Mouse (Mus musculus): ENCODE measurements around the gene Tbck. TPM values are rescaled to one million over a fixed set of nuclear protein-coding genes. Genes with fewer than 3 reads are reported as not detected.

The Tbck gene
- polyA plus RNA-seq, 1 experiment from 2014 or later, result 12.5 TPM

GRCm38 (mm10) chr3:132766033-132766726 is 82.2 kb downstream of the Tbck start:
- no peak overlapping the region for H3K27ac ChIP-seq
- 91% methylated on average over 17 of the region's 17 CpGs for WGBS
- no peak for ATAC-seq (replicated peaks; ENCODE audit: insufficient number of reproducible peaks, insufficient read depth, low FRiP score, low read depth)

GRCm38 (mm10) chr3:132772054-132772453 is 88.1 kb downstream of the Tbck start:
- no peak overlapping the region for H3K27ac ChIP-seq

More at GRCm38 (mm10) chr3:132766033-132766726, 82.2 kb downstream of the Tbck start:
- Histone ChIP-seq H3K27me3 (no peaks in the 10 kb centered on the region), H3K9ac (no peak overlapping the region), H3K36me3 (no peaks in the 10 kb centered on the region; the same call in 1 of the 2 replicates), H3K4me1 (replicated peaks) (no peaks in the 10 kb centered on the region), H3K4me2 (no peak overlapping the region), H3K4me3 (no peak overlapping the region), H3K9me3 (replicated peaks) (no peaks in the 10 kb centered on the region)

DNA sequence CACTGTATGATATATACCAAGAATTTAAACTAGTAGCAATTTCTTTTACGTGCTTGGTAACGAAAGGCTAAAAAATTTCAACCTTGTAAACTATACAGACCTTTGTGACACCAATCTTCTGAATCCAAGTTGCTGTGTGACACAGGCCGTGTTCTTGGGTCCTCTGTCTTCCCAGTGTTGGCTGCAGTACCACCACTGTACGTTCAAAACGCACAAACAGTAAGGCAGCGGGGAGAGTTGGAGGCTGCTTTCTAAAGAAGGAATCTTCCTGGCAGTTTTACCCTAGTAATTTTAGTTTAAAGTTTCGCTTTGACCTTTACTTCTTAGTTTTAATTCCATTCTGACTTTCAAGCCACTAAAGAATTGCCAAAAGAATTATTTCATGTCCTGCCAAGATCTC is 92.7 kb downstream of the Tbck start:
- no peaks in the 10 kb centered on the region for H3K36me3 ChIP-seq
- WGBS, result 89% methylated on average over 7 of the region's 7 CpGs

More at GRCm38 (mm10) chr3:132772054-132772453, 88.1 kb downstream of the Tbck start:
- no peak for ATAC-seq (replicated peaks; ENCODE audit: insufficient number of reproducible peaks, insufficient read depth, low FRiP score, low read depth)
- no peak overlapping the region for H3K9ac ChIP-seq
- H3K4me3 ChIP-seq, result no peak overlapping the region
- no peaks in the 10 kb centered on the region for H3K27me3 ChIP-seq
- no peaks in the 10 kb centered on the region for H3K36me3 ChIP-seq
- 89% methylated on average over 7 of the region's 7 CpGs for WGBS
- no peaks in the 10 kb centered on the region for H3K4me1 ChIP-seq (replicated peaks)
- no peaks in the 10 kb centered on the region for H3K9me3 ChIP-seq (replicated peaks)
- H3K4me2 ChIP-seq, result no peak overlapping the region

DNA sequence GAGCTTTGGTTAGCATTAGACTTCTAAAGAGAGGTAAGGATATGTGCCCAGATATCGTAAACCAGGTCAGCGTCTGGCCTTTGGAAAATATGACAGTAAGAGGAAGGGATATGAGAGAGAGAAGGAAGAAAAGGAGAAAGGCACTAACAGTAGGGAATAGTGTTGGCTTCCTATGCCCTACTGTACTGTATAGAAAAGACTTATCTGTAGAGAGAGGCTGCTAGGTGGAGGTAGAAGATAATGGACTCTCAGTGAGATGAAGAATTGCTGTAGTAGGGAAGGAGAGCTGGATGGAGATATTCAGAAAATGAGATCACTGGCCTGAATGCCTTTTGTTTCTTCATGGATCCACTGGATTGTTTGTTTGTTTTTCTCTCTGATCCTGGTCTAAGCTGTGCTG is 97.2 kb downstream of the Tbck start:
- no peak overlapping the region for H3K4me2 ChIP-seq
- H3K4me1 ChIP-seq (replicated peaks), result no peaks in the 10 kb centered on the region
- H3K9ac ChIP-seq, result no peak overlapping the region
- no peaks in the 10 kb centered on the region for H3K9me3 ChIP-seq (replicated peaks)
- H3K4me3 ChIP-seq, result no peak overlapping the region
- no peaks in the 10 kb centered on the region for H3K27me3 ChIP-seq
- H3K27ac ChIP-seq, result no peak overlapping the region
- no peak for ATAC-seq (replicated peaks; ENCODE audit: insufficient number of reproducible peaks, insufficient read depth, low FRiP score, low read depth)
- WGBS, result 89% methylated on average over 2 of the region's 2 CpGs
- H3K36me3 ChIP-seq, result no peaks in the 10 kb centered on the region

More for the DNA sequence above, 92.7 kb downstream of the Tbck start:
- no peak overlapping the region for H3K9ac ChIP-seq
- no peak overlapping the region for H3K4me3 ChIP-seq
- ATAC-seq (replicated peaks; ENCODE audit: insufficient number of reproducible peaks, insufficient read depth, low FRiP score, low read depth), result no peak
- no peak overlapping the region for H3K4me2 ChIP-seq
- H3K4me1 ChIP-seq (replicated peaks), result no peaks in the 10 kb centered on the region
- H3K27me3 ChIP-seq, result no peaks in the 10 kb centered on the region
- H3K27ac ChIP-seq, result no peak overlapping the region
- no peaks in the 10 kb centered on the region for H3K9me3 ChIP-seq (replicated peaks)

DNA sequence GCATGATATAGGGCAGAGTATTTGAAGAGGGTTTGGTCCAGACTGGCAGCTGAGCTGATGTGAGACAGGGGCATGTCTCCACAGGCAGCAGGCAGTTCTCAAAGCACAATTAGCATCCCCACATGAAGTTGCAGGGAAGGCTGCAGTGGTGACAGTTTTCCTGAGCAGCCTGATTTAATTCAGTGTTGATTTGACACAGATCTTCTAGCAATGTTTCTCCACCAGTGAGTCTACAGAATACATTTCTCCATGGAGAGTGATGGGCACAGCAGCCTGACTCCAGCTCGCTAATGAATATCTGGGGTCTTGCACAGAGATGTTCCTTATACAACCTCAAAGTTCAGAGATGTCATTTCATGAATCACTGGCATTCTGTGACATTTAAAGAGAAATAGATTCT is 99.1 kb downstream of the Tbck start:
- no peak overlapping the region for H3K4me2 ChIP-seq
- H3K4me1 ChIP-seq (replicated peaks), result no peaks in the 10 kb centered on the region
- ATAC-seq (replicated peaks; ENCODE audit: insufficient number of reproducible peaks, insufficient read depth, low FRiP score, low read depth), result no peak
- no peak overlapping the region for H3K27ac ChIP-seq
- no peak overlapping the region for H3K9ac ChIP-seq
- WGBS, result 97% methylated on average over 1 of the region's 1 CpGs
- no peaks in the 10 kb centered on the region for H3K9me3 ChIP-seq (replicated peaks)
- no peaks in the 10 kb centered on the region for H3K36me3 ChIP-seq
- H3K4me3 ChIP-seq, result no peak overlapping the region
- H3K27me3 ChIP-seq, result no peaks in the 10 kb centered on the region

DNA sequence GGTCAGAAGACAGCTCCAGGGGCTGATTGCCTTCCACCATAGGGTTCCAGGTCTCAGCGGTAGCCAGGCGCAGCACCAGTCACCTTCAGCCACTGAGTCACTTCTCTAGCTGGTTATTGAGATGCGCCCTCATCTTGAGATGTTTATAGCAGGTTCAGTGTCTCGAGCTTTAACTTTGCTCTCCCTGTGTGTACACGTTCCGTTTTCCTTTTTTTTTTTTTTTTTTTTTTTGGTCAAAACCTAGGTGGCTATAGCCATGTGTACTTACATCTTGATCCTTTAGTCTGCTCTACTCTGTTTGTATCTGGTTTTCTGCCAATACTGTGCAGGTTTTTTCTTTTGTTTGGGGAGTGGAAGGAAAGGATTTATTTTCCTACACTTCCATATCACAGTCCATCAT is 100.8 kb downstream of the Tbck start:
- Histone ChIP-seq H3K27me3 (no peaks in the 10 kb centered on the region), H3K36me3 (no peaks in the 10 kb centered on the region), H3K4me2 (no peak overlapping the region), H3K9me3 (replicated peaks) (no peaks in the 10 kb centered on the region), H3K4me1 (replicated peaks) (no peaks in the 10 kb centered on the region), H3K4me3 (no peak overlapping the region), H3K27ac (no peak overlapping the region), H3K9ac (no peak overlapping the region)
- WGBS, result 87% methylated on average over 6 of the region's 6 CpGs
- ATAC-seq (replicated peaks; ENCODE audit: insufficient number of reproducible peaks, insufficient read depth, low FRiP score, low read depth), result no peak

GRCm38 (mm10) chr3:132786690-132787089 is 102.7 kb downstream of the Tbck start:
- 89% methylated on average over 3 of the region's 3 CpGs for WGBS
- ATAC-seq (replicated peaks; ENCODE audit: insufficient number of reproducible peaks, insufficient read depth, low FRiP score, low read depth), result no peak
- Histone ChIP-seq H3K4me1 (replicated peaks) (no peaks in the 10 kb centered on the region), H3K9me3 (replicated peaks) (no peaks in the 10 kb centered on the region), H3K9ac (no peak overlapping the region), H3K4me2 (no peak overlapping the region), H3K27me3 (no peaks in the 10 kb centered on the region), H3K36me3 (no peaks in the 10 kb centered on the region), H3K4me3 (no peak overlapping the region), H3K27ac (no peak overlapping the region)

GRCm38 (mm10) chr3:132787775-132788174 is 103.8 kb downstream of the Tbck start:
- H3K9ac ChIP-seq, result no peak overlapping the region
- WGBS, result 91% methylated on average over 4 of the region's 4 CpGs
- ATAC-seq (replicated peaks; ENCODE audit: insufficient number of reproducible peaks, insufficient read depth, low FRiP score, low read depth), result no peak

GRCm38 (mm10) chr3:132791140-132791539 is 107.2 kb downstream of the Tbck start:
- Histone ChIP-seq H3K4me3 (no peak overlapping the region), H3K27me3 (no peaks in the 10 kb centered on the region), H3K4me2 (no peak overlapping the region), H3K9ac (no peak overlapping the region), H3K36me3 (peaks cover 3% of the 10 kb centered on the region), H3K4me1 (replicated peaks) (no peaks in the 10 kb centered on the region), H3K9me3 (replicated peaks) (no peaks in the 10 kb centered on the region), H3K27ac (no peak overlapping the region)
- ATAC-seq (replicated peaks; ENCODE audit: insufficient number of reproducible peaks, insufficient read depth, low FRiP score, low read depth), result no peak
- 82% methylated on average over 4 of the region's 4 CpGs for WGBS

More at GRCm38 (mm10) chr3:132787775-132788174, 103.8 kb downstream of the Tbck start:
- Histone ChIP-seq H3K9me3 (replicated peaks) (no peaks in the 10 kb centered on the region), H3K4me3 (no peak overlapping the region), H3K27ac (no peak overlapping the region), H3K4me2 (no peak overlapping the region), H3K4me1 (replicated peaks) (no peaks in the 10 kb centered on the region), H3K27me3 (no peaks in the 10 kb centered on the region), H3K36me3 (no peaks in the 10 kb centered on the region)

DNA sequence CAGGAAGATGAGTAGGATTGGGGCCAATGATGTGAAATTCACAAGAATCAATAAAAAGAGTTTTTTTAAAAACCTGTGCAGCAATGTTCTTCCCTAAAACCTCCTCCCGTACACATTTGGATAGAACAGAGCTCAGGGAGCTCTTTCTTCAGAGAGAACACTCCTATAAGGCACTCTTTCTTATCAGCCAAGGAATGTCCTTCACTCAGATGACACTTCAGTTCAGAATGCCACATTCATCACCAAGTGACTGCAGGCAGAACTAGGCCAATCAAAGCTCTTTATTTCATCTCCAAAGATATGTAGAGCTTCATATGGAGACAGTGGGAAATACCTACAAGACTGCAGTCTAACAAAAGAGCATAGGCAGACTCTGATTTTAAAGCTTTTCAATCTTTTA is 116.3 kb downstream of the Tbck start:
- Histone ChIP-seq H3K36me3 (peaks cover 13% of the 10 kb centered on the region), H3K9me3 (replicated peaks) (no peaks in the 10 kb centered on the region), H3K9ac (no peak overlapping the region), H3K27me3 (no peaks in the 10 kb centered on the region), H3K4me1 (replicated peaks) (no peaks in the 10 kb centered on the region; the same call in 1 of the 2 replicates), H3K4me3 (no peak overlapping the region), H3K4me2 (no peak overlapping the region), H3K27ac (no peak overlapping the region)
- no peak for ATAC-seq (replicated peaks; ENCODE audit: insufficient number of reproducible peaks, insufficient read depth, low FRiP score, low read depth)
- WGBS, result 28% methylated on average over 1 of the region's 1 CpGs

DNA sequence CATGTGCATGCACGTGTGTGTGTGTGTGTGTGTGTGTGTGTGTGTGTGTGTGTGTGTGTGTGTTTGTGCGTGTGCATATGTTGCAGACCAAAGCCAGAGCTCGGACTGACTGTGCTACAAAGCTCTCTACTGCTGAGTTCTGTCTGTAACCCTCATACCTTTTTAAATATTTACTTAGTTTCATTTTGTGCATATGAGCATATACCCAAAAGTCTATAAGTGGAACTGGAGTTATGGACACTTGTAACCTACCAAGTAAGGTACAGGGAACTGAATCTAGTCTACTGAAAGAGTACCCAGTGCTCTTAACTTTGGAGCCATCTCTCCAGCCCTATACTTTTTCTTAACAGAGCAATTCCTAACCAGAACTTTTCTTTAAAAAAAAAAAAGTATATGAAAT is 118.0 kb downstream of the Tbck start:
- no peak overlapping the region for H3K27ac ChIP-seq
- no peak overlapping the region for H3K4me2 ChIP-seq
- 89% methylated on average over 3 of the region's 3 CpGs for WGBS
- H3K4me3 ChIP-seq, result no peak overlapping the region
- no peak overlapping the region for H3K9ac ChIP-seq
- no peaks in the 10 kb centered on the region for H3K27me3 ChIP-seq
- no peaks in the 10 kb centered on the region; the same call in 1 of the 2 replicates for H3K4me1 ChIP-seq (replicated peaks)
- peaks cover 3% of the 10 kb centered on the region; the same call in 1 of the 2 replicates for H3K36me3 ChIP-seq
- ATAC-seq (replicated peaks; ENCODE audit: insufficient number of reproducible peaks, insufficient read depth, low FRiP score, low read depth), result no peak
- no peaks in the 10 kb centered on the region for H3K9me3 ChIP-seq (replicated peaks)

Data from heart, embryonic 15.5 days (tissue).